Mouse (Mus musculus) right cerebral cortex, postnatal 25 days (tissue): ENCODE data around the gene Peli1.
"Not testable (repeated sequence)": the region's sequence is repeated elsewhere in the genome, so short reads cannot be mapped to it uniquely, and the experiment has no call there.

Experiments used
- DNase-seq: peaks from one replicate; pipeline ENCODE4 v3.0.0; 2022

Gene Peli1

DNA sequence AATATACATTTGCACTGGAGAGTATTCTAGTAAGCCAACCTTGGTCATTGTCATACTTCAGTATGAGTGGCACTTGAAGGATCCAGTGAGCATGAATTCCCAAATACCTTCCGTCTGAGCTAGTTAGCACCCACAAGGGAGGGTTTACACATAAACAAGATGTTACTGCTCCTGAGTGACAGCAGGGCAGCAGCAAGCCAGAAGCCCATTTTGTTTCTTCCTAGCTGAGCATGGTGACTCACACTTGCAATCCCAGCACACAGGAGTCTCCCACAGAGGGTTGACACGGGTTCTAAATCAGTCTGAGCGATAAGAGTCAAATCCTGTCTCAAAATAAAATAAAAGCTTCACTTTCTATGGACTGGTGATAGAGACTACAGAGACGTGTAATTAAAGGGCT is 66.5 kb downstream of the Peli1 start:
- no peak for DNase-seq

DNA sequence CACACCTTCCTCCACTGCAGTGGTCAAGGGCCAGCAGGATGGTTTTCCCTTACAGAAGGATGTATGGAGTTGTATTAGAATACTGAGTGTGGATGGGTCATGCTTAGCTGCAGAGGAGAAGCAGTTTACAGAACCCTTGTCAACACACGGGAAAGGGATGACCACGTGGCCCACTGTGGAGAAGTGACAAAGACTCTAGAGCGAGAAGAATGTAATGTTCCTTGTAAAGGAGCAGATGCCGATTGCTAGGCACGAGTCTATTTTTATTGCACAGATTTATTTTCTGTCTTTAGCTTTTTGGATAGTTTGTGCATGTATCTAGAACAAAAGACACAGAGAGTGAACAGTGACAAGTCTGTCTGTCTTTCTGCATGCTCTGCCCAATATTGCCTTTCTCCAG is 71.0 kb downstream of the Peli1 start:
- no peak for DNase-seq

DNA sequence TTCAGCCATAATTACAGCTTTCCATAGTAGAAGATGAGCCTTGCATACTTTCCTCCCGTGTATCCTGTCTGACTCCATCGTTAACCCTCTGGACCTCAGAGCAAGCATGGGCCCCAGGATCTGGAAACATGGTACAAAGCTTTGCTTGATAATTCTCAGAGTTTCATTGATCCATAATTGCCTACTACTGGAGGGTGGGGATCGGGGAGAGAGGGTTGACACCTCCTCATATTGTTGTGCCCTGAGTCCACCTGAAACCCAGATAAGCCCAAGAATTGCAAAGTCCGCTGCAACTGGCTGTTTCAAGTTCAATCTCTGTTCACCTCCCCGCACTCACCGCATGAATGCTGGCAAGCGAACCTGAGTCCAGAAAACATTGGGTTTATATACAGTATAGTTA is 72.1 kb downstream of the Peli1 start:
- no peak for DNase-seq

DNA sequence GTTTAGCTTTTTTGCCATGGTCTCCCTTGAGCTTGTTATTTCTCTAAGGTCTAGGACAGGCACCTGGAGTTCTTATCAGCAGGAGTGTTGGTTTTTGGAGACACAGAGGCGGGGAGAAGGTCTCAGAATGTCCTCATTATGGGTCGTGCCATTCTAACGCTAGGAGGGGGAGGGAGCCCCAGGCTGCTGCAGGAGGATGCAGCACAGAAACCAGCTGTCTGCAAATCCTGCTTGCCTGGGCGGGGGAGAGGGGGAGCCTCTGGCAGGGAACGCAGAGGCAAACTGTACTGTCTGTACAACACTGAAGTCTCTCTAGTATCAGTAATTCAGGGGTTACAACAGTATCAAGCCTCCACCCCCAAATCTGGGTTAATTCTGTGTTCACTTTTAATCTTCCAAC is 72.6 kb downstream of the Peli1 start:
- DNase-seq: peak; percentile 28

DNA sequence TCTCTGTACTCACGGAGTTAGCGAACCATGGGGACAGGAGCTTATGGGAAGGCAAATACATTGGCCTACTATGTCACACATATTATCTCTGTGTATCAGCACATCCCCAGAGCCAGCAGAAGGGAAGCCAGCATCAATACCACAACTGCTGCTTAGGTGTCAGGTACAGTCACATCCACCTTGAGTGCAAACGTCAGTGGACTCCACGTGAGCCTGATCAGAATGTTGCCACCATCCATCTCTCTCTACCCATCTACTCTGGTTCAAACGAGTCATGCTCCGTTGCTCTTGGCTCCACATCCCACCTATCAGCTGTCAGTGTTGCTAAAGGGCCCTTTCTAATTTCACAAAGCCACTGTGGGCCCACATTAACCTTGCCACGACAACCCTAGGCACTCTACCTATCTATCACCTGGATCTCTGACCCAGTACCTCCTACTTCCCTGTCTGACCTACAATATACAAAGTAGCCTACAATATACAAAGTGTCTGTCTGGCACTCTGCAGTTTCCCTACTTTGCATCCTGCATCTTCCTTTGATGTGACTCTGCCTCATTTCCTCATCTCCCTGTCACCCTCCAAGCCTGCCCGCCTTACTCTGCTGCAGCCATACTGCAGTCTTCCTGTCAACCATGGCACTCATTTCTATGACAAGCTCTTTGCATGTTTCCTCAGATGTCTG is 73.4 kb downstream of the Peli1 start:
- no peak for DNase-seq

DNA sequence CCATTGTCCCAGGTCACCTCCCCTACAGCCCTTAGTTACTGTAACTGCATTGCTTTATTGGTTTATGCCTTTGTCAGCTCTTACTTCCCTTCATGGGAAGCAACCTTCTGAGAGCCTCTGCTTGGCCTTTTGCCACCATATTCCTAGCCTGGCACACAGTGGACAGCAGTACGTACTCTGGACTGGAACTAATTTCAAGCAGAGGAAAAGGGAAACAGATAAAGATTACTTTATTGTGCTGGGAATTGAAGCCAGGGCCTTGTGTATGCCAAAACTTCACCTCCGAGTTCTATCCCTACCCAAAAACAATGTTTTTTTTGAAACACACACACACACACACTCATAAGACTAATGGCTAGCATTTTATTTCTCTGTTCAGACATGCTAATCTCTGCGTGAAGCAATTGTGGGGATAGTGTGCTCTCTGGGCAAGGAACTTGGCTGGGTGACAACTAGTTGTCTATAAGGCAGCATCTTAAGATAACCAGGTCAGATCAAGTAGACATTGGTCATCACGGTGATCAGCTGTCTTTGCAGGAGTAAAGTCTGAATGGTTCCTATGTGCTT is 74.0 kb downstream of the Peli1 start:
- no peak for DNase-seq

DNA sequence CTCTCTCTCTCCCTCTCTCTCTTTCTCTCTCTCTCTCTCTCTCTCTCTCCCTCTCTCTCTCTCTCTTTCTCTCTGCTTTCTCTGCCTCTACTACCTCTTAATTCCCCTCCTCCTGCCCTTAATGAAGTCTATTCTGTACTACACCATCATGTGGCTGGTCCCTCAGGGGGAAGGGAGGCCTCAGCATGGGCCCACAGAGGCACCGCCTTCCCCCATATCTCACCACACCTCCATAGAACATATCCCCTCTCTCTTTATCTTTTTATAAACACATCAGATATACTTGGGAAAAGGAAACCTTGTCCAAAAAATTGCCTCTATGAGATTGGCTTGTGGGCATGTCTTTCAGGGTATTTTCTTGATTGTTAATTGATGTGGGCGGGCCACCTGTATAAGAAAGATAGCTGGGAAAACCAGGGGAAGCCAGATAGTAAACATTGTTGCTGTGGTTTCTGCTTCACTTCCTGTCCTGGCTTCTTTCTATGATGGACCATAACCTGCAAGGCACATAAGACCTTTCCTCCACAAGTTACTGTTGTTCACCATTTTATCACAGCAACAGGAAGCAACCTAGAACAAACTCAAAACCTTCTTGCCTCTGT is 75.5 kb downstream of the Peli1 start:
- no peak for DNase-seq

DNA sequence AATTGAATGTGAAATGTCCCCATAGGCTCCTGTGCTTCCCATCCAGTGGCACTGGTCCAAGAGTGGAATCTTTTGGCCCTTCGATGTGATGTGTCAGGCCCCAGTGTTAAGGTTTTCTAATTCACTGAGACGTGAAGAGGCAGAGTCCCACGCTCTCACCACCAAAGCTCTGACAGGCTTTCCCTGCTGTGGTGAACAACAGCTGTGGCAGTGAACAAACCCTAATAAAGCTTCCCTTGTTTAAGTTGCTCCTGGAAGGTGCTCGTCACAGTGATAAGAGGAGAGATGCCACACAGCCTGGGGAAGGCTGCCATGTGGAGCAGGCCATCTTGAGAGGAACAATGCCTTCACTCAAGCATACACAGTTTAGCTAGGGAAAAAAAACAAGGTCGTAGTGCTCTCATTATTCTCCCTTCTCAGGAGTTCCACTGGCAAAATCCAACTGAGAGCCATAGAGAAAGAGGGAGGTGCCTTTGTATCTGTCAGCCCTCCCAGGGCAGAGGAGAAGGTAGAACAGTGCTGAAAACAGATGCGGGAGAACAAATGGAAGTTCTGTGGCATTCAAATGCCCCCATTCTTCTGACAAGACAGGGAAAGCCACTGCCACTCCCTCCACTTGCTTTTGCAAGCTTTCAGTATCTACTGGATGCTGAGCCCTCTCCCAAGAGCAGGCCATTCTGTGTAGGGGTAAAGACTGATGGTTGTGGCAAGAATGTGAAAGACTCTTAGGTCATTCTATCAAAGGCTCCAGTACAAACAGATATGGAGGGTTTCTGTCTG is 77.9 kb downstream of the Peli1 start:
- DNase-seq: no peak

DNA sequence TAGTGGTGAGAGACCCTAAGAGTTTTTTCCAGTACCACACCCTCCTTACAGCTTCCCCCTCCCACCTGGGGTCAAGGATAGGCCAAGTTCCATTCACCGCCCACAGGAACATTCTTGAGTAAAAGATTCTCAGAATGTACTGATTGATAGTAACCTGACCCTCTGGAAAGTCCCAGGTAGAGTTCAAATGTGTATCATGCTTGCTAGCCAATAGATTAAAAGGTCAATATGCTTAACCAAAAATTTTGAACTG is 78.4 kb downstream of the Peli1 start:
- not testable (repeated sequence) for DNase-seq

DNA sequence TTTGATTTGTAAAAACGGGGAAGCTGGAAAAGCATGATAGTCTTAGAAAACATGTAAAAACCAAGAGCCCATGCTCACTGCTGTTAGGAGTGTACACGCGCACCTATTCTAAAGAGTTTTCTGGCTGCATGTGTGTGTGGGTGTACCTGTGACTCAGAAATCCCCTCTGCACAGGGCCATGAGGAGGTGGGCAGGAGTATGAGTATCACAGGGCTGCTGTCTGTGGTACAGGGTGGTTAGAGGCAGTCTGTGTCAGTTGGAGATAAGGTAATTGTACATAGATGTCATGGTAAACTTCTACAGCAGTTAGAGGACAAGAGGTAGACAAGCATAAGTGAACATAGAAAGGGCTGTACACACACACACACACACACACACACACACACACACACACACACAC is 81.2 kb downstream of the Peli1 start:
- peak; percentile 31 for DNase-seq

DNA sequence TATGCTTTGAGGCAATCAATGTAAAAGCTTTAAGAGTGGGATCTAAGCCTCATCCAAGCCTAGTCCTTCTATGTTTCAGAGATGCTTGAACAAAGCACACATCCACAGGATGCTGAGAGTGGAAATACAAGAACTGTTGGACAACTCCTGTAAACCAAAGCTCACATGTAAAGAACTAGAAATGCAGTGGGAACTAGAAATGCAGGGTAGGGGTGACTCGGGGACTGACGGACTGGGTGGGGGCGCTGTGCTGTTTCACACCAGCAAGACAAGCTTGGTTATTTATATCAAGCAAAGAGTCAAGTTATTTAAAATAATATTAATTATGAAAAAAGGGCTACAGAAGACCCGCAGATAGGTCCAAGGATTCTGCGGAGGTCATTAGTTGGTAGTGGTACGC is 82.8 kb downstream of the Peli1 start:
- DNase-seq: no peak

DNA sequence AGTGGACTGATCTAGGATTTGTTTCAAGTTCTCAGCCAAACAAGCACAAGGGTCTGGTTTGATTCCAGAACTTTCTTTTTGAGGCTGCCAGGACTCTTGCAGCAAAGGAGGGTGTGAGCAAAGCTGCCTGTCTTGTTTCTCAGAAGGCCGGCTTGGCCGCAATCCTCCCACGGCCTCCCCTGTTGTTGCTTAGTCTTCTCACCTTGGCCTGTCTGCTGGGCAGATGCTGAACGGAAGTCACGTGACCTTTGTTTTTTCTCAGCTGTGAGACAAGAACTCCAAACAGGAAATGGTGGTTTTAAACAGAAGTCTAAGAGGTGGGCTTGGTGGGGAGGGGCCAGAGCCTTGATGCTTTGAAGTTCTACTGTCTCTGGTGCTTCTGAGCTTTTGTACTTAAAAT is 83.3 kb downstream of the Peli1 start:
- DNase-seq: no peak

DNA sequence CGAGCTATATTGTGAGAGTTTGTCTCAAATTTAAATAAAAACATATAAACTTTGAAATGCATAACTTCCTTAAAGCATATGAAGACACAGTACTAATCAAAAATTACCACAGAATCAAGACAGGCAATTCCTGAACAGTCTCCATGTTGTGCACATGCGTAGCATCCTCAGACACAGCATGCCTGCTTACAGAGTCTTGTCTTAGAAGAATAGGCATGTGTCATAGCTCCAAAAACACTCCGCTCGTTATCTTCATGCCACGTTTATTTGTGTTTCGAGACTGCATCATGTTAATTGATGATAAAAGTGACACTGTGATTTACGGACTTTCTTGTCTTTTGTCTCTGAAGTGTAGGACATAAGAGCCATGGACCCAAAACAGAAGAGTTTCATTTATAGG is 84.0 kb downstream of the Peli1 start:
- no peak for DNase-seq

DNA sequence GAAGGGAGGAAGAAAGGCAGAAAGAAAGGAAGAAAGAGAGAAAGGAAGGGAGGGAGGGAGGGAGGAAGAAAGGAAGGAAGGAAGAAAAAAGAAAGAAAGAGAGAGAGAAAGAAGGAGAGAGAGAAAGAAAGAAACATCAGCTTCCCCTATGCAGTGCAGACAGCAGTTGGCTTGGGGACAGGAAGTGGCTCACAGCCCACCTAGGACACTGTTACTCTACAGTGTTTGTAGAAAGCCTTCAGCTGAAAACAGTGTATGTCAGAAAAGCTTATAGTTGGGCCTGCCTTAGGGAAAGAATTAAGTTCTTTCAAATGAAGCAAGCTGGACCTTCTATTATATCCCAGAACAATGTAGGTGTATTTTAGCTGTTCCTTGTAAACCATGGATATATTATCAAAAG is 85.4 kb downstream of the Peli1 start:
- DNase-seq: no peak

DNA sequence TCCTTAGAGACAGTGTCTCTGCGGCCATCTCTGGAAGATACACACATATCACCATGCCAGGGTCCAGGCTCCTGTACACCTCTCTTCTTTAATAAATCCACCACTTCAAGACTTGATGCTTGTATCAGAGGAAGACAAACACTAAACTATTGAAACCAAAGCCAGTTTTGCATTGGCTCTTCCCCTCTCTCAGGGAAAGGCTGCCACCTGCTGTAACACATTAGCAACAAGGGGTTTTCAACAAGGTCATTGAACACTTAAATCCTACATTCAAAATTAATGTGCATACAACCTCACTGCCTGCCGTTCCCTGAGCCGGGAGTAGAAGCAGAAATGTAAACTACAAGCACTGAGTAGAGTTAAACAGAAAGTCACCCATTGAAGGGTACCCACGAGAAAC is 87.3 kb downstream of the Peli1 start:
- DNase-seq: peak; percentile 24

DNA sequence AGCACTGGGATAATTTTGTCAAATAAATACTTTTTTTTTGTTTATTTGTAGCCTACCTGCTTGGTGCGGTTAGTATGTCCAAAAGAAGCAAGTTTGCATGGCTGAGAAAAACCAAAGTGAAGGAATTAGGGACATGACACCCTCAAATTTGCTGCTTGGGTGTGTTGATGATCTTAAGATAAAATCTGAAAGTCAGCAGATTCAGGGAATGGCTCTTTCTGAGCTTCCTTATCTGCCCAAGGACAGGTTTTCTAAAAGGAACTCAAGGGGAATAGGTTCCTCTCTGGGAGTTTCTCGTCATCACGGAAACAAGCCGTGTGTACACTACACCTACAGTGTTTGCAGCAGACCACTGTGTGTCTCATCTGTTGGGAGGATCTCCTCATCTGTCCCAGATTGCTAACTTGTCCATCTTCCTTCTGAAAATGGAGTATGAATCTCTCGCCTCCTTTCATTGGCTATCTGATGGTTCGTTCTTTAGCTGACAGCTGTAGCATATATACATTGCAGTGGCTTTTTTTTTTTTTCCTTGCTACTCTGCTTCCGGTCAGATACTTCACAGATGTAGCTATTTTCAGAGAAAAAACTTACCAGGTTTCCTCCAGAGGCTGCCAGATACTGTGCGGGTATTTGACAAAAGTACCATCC is 88.0 kb downstream of the Peli1 start:
- DNase-seq: no peak

DNA sequence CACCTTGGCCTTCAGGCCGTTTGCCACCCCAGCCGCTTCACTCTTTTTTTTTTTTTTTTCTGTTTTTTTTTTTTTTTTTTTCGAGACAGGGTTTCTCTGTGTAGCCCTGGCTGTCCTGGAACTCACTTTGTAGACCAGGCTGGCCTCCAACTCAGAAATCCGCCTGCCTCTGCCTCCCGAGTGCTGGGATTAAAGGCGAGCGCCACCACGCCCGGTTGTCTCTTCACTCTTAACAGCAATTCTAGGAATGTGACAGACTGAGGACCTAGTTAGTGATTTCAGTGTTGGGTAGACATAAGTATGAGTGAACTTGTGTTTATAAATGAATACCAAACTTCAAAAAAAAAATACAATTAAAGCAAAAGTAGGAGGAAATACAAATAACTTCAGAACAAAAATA is 88.8 kb downstream of the Peli1 start:
- DNase-seq: not testable (repeated sequence)

DNA sequence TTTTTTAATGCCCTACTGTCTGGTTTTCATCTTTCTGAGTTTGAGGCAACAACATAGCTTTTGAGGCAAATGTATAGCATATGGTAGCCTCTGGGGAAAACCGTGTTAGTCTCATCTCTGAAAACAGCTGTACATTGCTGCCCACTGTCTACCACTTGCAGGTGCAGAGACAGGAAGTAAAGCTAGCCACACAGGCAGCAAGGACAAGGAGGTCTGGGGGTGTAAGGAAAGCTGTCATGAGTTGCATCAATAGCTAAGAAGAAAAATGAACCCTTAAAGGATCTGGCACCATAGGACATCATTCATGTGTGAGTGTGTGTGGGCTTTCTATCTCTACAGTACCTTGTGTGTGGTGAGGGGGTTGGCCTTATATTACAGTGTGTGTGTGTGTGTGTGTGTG is 89.6 kb downstream of the Peli1 start:
- DNase-seq: no peak

DNA sequence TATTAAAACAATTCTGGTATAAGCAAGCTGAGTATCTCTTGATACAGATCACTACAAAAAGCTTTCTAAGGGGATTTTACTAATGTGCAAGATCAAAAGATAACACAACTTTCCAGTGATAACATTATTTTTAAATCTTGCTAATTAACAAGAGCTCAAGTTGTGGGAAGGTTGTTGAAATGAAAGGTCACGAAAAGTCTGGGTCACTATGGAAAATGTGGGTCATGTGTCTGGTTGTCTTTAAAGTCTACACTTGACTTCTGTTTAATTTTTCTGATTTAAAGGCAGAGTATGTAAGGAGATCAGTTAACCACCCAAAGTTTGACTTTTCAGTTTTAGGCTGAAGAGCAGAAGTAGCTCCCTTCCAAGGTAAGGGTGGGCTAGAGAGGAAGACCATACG is 90.5 kb downstream of the Peli1 start:
- DNase-seq: no peak

DNA sequence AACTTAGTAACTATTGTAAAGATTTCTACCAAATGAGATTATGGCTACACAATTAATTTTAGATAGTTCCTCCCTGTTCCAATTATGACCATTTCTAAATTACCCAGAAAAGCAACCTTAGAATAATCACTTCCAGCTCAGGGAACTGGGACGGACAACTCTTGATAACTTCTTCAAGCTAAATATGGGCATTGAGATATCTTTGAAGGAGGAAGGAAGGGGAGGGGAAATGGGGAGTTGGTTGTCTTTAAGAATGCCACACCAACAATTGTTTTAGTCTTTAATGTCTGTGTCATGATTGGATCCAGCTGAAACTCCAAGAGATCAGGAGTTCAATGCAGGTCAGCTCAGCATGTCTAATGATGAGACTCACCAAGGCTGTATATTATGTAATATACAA is 91.6 kb downstream of the Peli1 start:
- no peak for DNase-seq

DNA sequence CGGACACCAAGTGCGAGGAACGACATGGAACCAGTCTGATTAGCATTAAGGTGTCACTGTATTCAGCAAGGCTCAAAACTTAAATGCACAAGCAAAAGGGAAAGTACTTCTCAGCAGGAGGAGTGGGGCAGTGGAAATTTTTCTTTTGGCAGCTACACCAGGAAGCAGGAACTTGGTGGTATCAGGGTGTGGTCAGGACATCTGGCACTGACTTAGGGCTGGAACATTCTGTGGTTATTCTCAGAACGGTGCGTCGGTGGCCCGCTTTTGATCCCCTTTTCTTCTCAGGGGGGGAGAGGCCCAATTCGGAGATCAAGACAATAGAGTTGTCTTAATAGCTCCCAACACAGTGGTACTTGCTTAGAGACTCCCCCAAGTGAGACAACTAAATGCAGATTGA is 100.7 kb downstream of the Peli1 start:
- DNase-seq: not testable (repeated sequence)

DNA sequence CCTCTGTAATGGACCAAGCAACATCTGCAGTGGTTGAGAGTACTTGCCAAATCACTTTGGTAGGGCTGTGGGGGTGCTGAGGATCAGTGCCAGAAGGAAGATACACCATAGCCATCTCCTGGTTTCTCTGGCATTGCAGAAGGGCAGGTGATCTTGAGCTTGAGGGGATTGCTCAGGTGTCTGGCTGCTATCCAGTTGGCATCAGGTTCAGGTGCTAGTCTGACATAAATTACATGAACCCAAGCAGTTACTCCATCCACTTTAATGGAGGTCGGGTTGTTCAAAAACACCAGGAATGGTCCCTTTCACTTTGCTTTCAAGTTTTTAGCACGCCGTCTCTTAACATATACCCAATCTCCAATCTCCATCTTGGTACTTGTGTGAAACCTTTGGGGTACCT is 103.8 kb downstream of the Peli1 start:
- no peak for DNase-seq
